Mouse (Mus musculus) CH12.LX (cell line): ENCODE measurements around the gene Ino80d.

ENCODE experiments used
- CHD2 ChIP-seq: IDR thresholded peaks from 2 replicates; pipeline ENCODE4 v1.6.1; 2011; ENCODE audit warnings: low read length, improper control_type of control experiment
- CTCF ChIP-seq, 2 experiments: IDR thresholded peaks in 1 of 2; conservative IDR thresholded peaks in 1 of 2; 2 replicates each; pipeline ENCODE4 v1.5.1; 2011 to 2012; ENCODE audit warnings: low read depth in 2 of 2, low read length in 2 of 2, improper control_type of control experiment in 1 of 2, inconsistent platforms in 1 of 2, mild to moderate bottlenecking in 1 of 2, moderate library complexity in 1 of 2
- EP300 ChIP-seq: IDR thresholded peaks from 2 replicates; pipeline ENCODE4 v1.6.1; 2011; ENCODE audit warnings: low read length, improper control_type of control experiment
- MAX ChIP-seq: IDR thresholded peaks from 2 replicates; pipeline ENCODE4 v1.6.1; 2011; ENCODE audit warnings: low read length, improper control_type of control experiment
- MYC ChIP-seq: IDR thresholded peaks from 2 replicates; pipeline ENCODE4 v1.6.1; 2011; ENCODE audit warnings: low read depth, mild to moderate bottlenecking, improper control_type of control experiment, low read length
- NRF1 ChIP-seq: IDR thresholded peaks from 2 replicates; pipeline ENCODE4 v1.6.1; 2014; ENCODE audit warnings: low read depth, mild to moderate bottlenecking, inconsistent platforms, low read length, improper control_type of control experiment, moderate library complexity
- POLR2A ChIP-seq: IDR thresholded peaks from 2 replicates; pipeline ENCODE4 v1.6.1; 2011; ENCODE audit warnings: low read depth, mild to moderate bottlenecking, improper control_type of control experiment, low read length
- UBTF ChIP-seq: IDR thresholded peaks from 2 replicates; pipeline ENCODE4 v1.6.1; 2012; ENCODE audit warnings: low read depth, mild to moderate bottlenecking, inconsistent platforms, low read length, improper control_type of control experiment, moderate library complexity

GRCm38 (mm10) chr1:63055386-63055785 lies 59.1 kb downstream of the Ino80d start:
- TF ChIP-seq CHD2 (no peak), CTCF (conservative IDR thresholded peaks at IDR 0.05 in 1 of 2, IDR thresholded peaks at IDR 0.05 in 1 of 2; ENCODE audit: low read depth in 2 of 2, low read length in 2 of 2) (no peak), EP300 (no peak), UBTF (no peak), POLR2A (no peak), MAX (no peak), MYC (no peak), NRF1 (no peak)
